9 mouse cellular contexts compared by ENCODE assay signal in genomic region chr17:29305058-29305806, GRCm38 (mm10). TPM values are rescaled to one million over a fixed set of nuclear protein-coding genes. Genes with fewer than 3 reads are reported as not detected.
DNase-seq lines count a peak whose midpoint lies in the region; TF ChIP-seq lines count a peak whose summit lies in the region.
"Had no signal": no experiment of that assay in that cellular context is flagged by ENCODE, and none has a peak within 500 bp of the region (broad histone marks: within the 10 kb centered on the region; RNA-seq: fewer than 3 reads in every experiment).

No protein-coding gene starts in this region.

- TF ChIP-seq CTCF in kidney, adult 2 months (conservative IDR thresholded peaks at IDR 0.05; ENCODE audit: insufficient read depth, insufficient read length, low read depth, low read length): no peak

- 28% methylated on average over 15 of the region's 15 CpGs for WGBS in kidney, adult 2 months

- H3K4me3 ChIP-seq in kidney, adult 2 months (ENCODE audit: insufficient read depth, low read depth, low read length): no peak overlapping the region
- H3K4me3 ChIP-seq: neural tube, embryonic 12.5 days had no signal

- peak; percentile 45 for DNase-seq in kidney, adult 2 months
- no peak for DNase-seq in kidney, adult 9 months
- DNase-seq in cerebellum, postnatal 36 days: peak; percentile 54 to 59
- peak; percentile 58 to 65 for DNase-seq in heart, postnatal 14 days
- peak; percentile 70 for DNase-seq in lung, postnatal 10 days
- DNase-seq in layer of hippocampus, postnatal 25 days (ENCODE audit: extremely low spot score in 1 of 2, low spot score in 1 of 2): no peak
- no peak for DNase-seq in urinary bladder, postnatal 36 days (ENCODE audit: low spot score in 2 of 2)
- no peak for DNase-seq in thymus, postnatal 10 days (ENCODE audit: low spot score in 2 of 2)

- intact Hi-C loops in heart, postnatal 14 days (cut with DNase I): no loop called here

- H3K4me1 ChIP-seq in kidney, adult 2 months (ENCODE audit: control insufficient read depth, insufficient read depth, low read length): no peaks in the 10 kb centered on the region

- no peaks in the 10 kb centered on the region; the same call in 1 of the 2 replicates for H3K36me3 ChIP-seq in kidney, adult 2 months (ENCODE audit: control insufficient read depth, insufficient read depth, low read length)

- H3K27ac ChIP-seq in kidney, adult 2 months (ENCODE audit: insufficient read depth, low read depth, low read length): no peak overlapping the region
- H3K27ac ChIP-seq: neural tube, embryonic 12.5 days had no signal

- TF ChIP-seq POLR2A in kidney, adult 2 months (IDR thresholded peaks at IDR 0.05; ENCODE audit: low read depth, low read length): no peak

- no peaks in the 10 kb centered on the region for H3K27me3 ChIP-seq in kidney, adult 2 months (replicated peaks; ENCODE audit: control insufficient read depth, insufficient read depth, low read length)
- H3K27me3 ChIP-seq: neural tube, embryonic 12.5 days had no signal

RNA-seq across cellular contexts. Expression of gene Pi16, which starts 12.2 kb away (rescaled TPM):
- polyA plus RNA-seq in kidney, adult 2 months (2012; rRNA removed): 18.4 and 22.2 TPM in 2 replicates
- total RNA-seq in heart, postnatal 14 days (2021): 10 to 100 TPM; 34.3 to 47.8 TPM
- 1 to 10 TPM in 1 of 2 experiments, under 1 TPM in 1; 0.98 to 1.5 TPM for total RNA-seq in layer of hippocampus, postnatal 25 days (2021)

RNA-seq across cellular contexts. Expression of gene BC004004, which starts 36.6 kb away (rescaled TPM):
- 219 and 228 TPM in 2 replicates for polyA plus RNA-seq in kidney, adult 2 months (2012; rRNA removed)
- total RNA-seq in heart, postnatal 14 days (2021): 100 to 1,000 TPM; 189 to 195 TPM
- total RNA-seq in layer of hippocampus, postnatal 25 days (2021): 10 to 100 TPM; 96.8 to 96.9 TPM

RNA-seq across cellular contexts. Expression of gene Ppil1, which starts 41.2 kb away (rescaled TPM):
- polyA plus RNA-seq in kidney, adult 2 months (2012; rRNA removed): 21.5 and 23.5 TPM in 2 replicates
- total RNA-seq in heart, postnatal 14 days (2021): 10 to 100 TPM; 28.8 to 33.5 TPM
- 10 to 100 TPM; 17.7 to 19.6 TPM for total RNA-seq in layer of hippocampus, postnatal 25 days (2021)

RNA-seq across cellular contexts. Expression of gene Mtch1, which starts 42.5 kb away (rescaled TPM):
- polyA plus RNA-seq in kidney, adult 2 months (2012; rRNA removed): 375 and 393 TPM in 2 replicates
- 100 to 1,000 TPM; 272 to 279 TPM for total RNA-seq in heart, postnatal 14 days (2021)
- total RNA-seq in layer of hippocampus, postnatal 25 days (2021): 100 to 1,000 TPM; 556 to 630 TPM

RNA-seq across cellular contexts. Expression of gene Fgd2, which starts 55.5 kb away (rescaled TPM):
- 10.1 and 11.4 TPM in 2 replicates for polyA plus RNA-seq in kidney, adult 2 months (2012; rRNA removed)
- total RNA-seq in heart, postnatal 14 days (2021): 1 to 10 TPM; 2.3 to 2.9 TPM
- 1 to 10 TPM; 5.6 to 8.2 TPM for total RNA-seq in layer of hippocampus, postnatal 25 days (2021)

Comparison
In these comparisons a context has a peak if more than half of its experiments do, and no peak if none do; other contexts are left out.
1. DNase-seq: peak in kidney, adult 2 months (single experiment), cerebellum, postnatal 36 days (2 of 2), heart, postnatal 14 days (2 of 2) and lung, postnatal 10 days (single experiment); none in kidney, adult 9 months (single experiment), layer of hippocampus, postnatal 25 days (0 of 2), urinary bladder, postnatal 36 days (0 of 2) and thymus, postnatal 10 days (0 of 2).
2. RNA of gene Pi16, which starts 12.2 kb away (total RNA-seq): 34.3 to 47.8 TPM in heart, postnatal 14 days; 0.98 to 1.5 TPM in layer of hippocampus, postnatal 25 days; every median in the first group is over 10 times any median in the second.